Mouse (Mus musculus): ENCODE results near the gene Scd2. TPM values are rescaled to one million over a fixed set of nuclear protein-coding genes. Genes with fewer than 3 reads are reported as not detected.

Scd2 gene
- polyA plus RNA-seq, 1 experiment = 329 TPM

DNA sequence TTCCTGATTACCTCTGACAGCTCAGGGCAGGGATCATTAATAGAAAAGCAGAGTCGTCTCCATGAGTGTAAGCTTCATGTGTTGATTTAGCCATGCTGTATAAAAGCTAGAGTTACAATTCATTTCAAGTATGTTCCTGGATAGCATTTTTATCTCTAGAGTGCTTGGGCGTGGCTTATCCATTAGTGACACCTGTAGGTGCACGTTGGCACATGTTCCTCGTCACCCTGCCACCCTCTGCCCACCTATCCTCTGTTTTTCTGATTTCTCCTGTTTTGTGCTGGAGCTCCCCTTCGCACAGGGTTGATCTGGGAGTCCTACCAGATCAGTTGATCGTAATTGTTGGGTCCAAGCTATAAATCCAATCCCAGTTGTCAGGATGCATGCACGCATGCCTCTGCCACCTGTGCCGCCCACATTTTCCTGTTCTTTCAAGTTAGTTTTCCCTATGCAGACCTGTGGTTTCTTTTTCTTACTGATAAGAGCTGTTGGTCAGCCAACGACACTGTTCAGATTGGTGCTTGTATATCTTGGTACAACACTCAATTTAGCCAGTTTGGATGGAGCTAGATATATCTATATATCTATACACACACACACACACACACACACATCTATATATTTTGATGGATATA is 8.3 kb downstream of the Scd2 start:
- TF ChIP-seq CTCF (IDR thresholded peaks at IDR 0.05; ENCODE audit: low read depth, low read length) = no peak
- TF ChIP-seq POLR2A (IDR thresholded peaks at IDR 0.05; ENCODE audit: insufficient read depth, low read length) = no peak
- no peak for TF ChIP-seq EP300 (IDR thresholded peaks at IDR 0.05; ENCODE audit: insufficient read depth, low read depth, low read length)

DNA sequence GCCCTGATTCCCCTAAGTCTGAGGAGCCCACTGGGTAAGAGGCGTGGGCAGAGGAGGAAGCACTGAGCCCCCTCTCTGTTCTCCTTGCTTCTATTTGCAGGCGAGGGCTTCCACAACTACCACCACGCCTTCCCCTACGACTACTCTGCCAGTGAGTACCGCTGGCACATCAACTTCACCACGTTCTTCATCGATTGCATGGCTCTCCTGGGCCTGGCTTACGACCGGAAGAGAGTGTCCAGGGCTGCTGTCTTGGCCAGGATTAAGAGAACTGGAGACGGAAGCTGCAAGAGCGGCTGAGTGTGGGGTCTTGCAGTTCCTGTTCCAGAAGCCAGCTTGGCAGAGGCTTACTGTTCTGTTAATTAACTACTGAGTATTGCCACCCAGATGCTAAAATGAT is 9.4 kb downstream of the Scd2 start:
- TF ChIP-seq CTCF (IDR thresholded peaks at IDR 0.05; ENCODE audit: low read depth, low read length) = no peak
- TF ChIP-seq EP300 (IDR thresholded peaks at IDR 0.05; ENCODE audit: insufficient read depth, low read depth, low read length) = no peak
- TF ChIP-seq POLR2A (IDR thresholded peaks at IDR 0.05; ENCODE audit: insufficient read depth, low read length) = no peak
- no peak overlapping the region for H3K27ac ChIP-seq (ENCODE audit: insufficient read depth, low read length)
- H3K9me3 ChIP-seq (replicated peaks; ENCODE audit: control insufficient read depth, insufficient read depth, low read length, poor library complexity, severe bottlenecking) = no peaks in the 10 kb centered on the region
- no peak overlapping the region for H3K4me3 ChIP-seq (ENCODE audit: low read depth, low read length)
- peaks cover 93% of the 10 kb centered on the region for H3K36me3 ChIP-seq (ENCODE audit: control insufficient read depth, insufficient read depth, low read length, poor library complexity, severe bottlenecking)
- no peak overlapping the region for H3K9ac ChIP-seq (ENCODE audit: low read depth, poor library complexity, severe bottlenecking)
- H3K4me1 ChIP-seq (ENCODE audit: control insufficient read depth, insufficient read depth, low read length) = peaks cover 2% of the 10 kb centered on the region
- H3K27me3 ChIP-seq (ENCODE audit: control insufficient read depth, insufficient read depth, low read length, poor library complexity, severe bottlenecking) = no peaks in the 10 kb centered on the region

More for the DNA sequence above, 8.3 kb downstream of the Scd2 start:
- no peak overlapping the region for H3K4me3 ChIP-seq (ENCODE audit: low read depth, low read length)
- H3K4me1 ChIP-seq (ENCODE audit: control insufficient read depth, insufficient read depth, low read length) = peaks cover 2% of the 10 kb centered on the region
- H3K9ac ChIP-seq (ENCODE audit: low read depth, poor library complexity, severe bottlenecking) = no peak overlapping the region
- no peaks in the 10 kb centered on the region for H3K9me3 ChIP-seq (replicated peaks; ENCODE audit: control insufficient read depth, insufficient read depth, low read length, poor library complexity, severe bottlenecking)
- H3K27me3 ChIP-seq (ENCODE audit: control insufficient read depth, insufficient read depth, low read length, poor library complexity, severe bottlenecking) = no peaks in the 10 kb centered on the region
- H3K27ac ChIP-seq (ENCODE audit: insufficient read depth, low read length) = no peak overlapping the region
- peaks cover 95% of the 10 kb centered on the region for H3K36me3 ChIP-seq (ENCODE audit: control insufficient read depth, insufficient read depth, low read length, poor library complexity, severe bottlenecking)

DNA sequence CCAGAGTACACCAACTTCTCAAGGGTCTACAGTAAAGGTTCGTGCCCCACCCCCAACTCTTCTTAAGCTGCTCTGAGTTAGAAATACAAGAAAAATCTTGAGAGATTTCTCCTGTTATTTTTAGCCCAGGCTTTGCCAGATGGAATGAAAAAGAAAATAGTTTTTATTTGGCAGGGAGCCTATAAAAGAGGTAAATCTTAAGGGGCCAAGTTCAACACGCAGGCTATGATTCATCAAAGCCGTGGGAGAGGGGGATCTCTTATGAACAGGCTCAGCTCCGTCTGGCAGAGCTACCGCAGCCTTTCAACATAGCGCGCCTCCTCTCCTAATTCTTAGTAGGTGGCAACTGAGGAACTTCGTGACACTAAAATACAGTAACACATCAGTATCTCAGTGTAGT is 10.0 kb downstream of the Scd2 start:
- no peaks in the 10 kb centered on the region for H3K9me3 ChIP-seq (replicated peaks; ENCODE audit: control insufficient read depth, insufficient read depth, low read length, poor library complexity, severe bottlenecking)
- H3K4me1 ChIP-seq (ENCODE audit: control insufficient read depth, insufficient read depth, low read length) = no peaks in the 10 kb centered on the region
- H3K9ac ChIP-seq (ENCODE audit: low read depth, poor library complexity, severe bottlenecking) = no peak overlapping the region
- TF ChIP-seq CTCF (IDR thresholded peaks at IDR 0.05; ENCODE audit: low read depth, low read length) (no peak), EP300 (IDR thresholded peaks at IDR 0.05; ENCODE audit: insufficient read depth, low read depth, low read length) (no peak), POLR2A (IDR thresholded peaks at IDR 0.05; ENCODE audit: insufficient read depth, low read length) (no peak)
- peaks cover 89% of the 10 kb centered on the region for H3K36me3 ChIP-seq (ENCODE audit: control insufficient read depth, insufficient read depth, low read length, poor library complexity, severe bottlenecking)
- H3K4me3 ChIP-seq (ENCODE audit: low read depth, low read length) = no peak overlapping the region
- no peaks in the 10 kb centered on the region for H3K27me3 ChIP-seq (ENCODE audit: control insufficient read depth, insufficient read depth, low read length, poor library complexity, severe bottlenecking)
- H3K27ac ChIP-seq (ENCODE audit: insufficient read depth, low read length) = no peak overlapping the region

DNA sequence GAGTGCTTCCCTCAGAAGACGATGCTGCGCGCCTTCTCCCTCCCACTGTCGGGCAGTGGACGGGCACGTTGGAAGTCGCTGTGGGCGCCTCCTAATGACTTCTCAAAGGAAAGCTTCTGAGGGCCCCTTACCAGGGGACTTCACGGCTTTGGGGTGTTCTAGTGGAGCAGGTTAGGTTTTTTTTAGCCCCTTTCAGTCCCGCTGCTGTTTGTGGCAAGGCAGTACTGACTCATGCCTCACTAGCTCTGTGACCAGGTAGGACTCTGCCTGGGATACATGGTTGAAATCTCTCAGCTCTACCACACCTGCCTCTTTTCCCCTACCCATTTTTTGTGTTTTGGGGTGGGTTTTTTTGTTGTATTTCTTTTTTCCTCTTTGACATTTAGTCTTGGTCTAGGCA is 10.9 kb downstream of the Scd2 start:
- Histone ChIP-seq H3K4me3 (ENCODE audit: low read depth, low read length) (no peak overlapping the region), H3K9ac (ENCODE audit: low read depth, poor library complexity, severe bottlenecking) (no peak overlapping the region), H3K36me3 (ENCODE audit: control insufficient read depth, insufficient read depth, low read length, poor library complexity, severe bottlenecking) (peaks cover 84% of the 10 kb centered on the region), H3K4me1 (ENCODE audit: control insufficient read depth, insufficient read depth, low read length) (no peaks in the 10 kb centered on the region), H3K9me3 (replicated peaks; ENCODE audit: control insufficient read depth, insufficient read depth, low read length, poor library complexity, severe bottlenecking) (no peaks in the 10 kb centered on the region), H3K27ac (ENCODE audit: insufficient read depth, low read length) (no peak overlapping the region), H3K27me3 (ENCODE audit: control insufficient read depth, insufficient read depth, low read length, poor library complexity, severe bottlenecking) (no peaks in the 10 kb centered on the region)
- TF ChIP-seq POLR2A (IDR thresholded peaks at IDR 0.05; ENCODE audit: insufficient read depth, low read length) (no peak), EP300 (IDR thresholded peaks at IDR 0.05; ENCODE audit: insufficient read depth, low read depth, low read length) (no peak), CTCF (IDR thresholded peaks at IDR 0.05; ENCODE audit: low read depth, low read length) (no peak)

DNA sequence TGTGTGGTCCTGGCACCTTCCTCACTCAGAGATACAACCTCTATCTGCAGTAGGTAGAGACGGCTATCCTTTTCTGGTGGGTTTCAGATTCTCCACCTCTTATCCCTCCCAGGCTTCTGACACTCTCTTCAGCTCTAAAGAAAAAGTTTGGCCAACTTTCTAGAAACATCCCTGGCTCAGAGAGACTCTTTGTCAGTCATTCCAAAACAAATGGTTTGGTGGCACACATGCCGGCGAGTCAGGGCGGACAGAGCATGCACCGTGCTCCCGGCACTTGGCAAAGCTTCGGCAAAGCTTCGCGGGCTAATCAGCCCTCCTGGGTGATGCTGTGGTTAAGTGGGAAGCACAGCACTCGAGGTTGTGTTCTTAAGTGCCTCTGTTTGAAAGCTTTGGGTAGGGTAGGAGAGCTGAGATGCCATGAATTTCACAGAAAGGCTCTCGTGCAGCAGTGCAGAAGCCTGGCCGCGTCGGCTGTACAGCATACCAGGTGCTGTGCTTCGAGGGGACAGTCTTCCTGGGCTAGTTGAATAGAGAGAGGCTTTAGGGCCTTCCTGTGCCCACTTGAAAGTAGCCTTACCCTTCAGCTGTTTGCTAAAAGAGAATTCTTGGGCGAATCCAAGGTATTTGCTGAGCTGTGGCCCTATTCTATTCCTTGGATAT is 11.5 kb downstream of the Scd2 start:
- H3K36me3 ChIP-seq (ENCODE audit: control insufficient read depth, insufficient read depth, low read length, poor library complexity, severe bottlenecking) = peaks cover 79% of the 10 kb centered on the region
- TF ChIP-seq CTCF (IDR thresholded peaks at IDR 0.05; ENCODE audit: low read depth, low read length) = no peak
- TF ChIP-seq POLR2A (IDR thresholded peaks at IDR 0.05; ENCODE audit: insufficient read depth, low read length) = no peak
- TF ChIP-seq EP300 (IDR thresholded peaks at IDR 0.05; ENCODE audit: insufficient read depth, low read depth, low read length) = no peak

DNA sequence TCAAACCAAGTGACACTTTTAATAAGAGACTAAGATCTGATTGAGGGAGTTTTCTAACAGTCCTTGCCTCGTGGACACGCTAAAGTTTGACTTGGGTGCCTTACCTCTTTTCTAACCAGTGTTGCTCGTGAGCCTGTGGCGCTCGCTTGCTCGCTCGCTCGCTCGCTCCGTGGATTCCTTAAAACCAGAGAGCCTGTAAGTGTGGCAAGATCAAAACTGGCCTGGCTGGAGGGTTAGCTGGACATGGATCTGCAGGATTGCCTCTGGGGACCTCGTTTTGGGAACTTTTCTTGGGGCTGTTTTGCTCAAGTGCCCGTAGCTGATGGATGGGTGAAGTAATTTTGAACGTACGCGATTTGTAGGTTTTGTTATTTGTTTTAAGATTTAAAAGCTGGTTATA is 12.2 kb downstream of the Scd2 start:
- Histone ChIP-seq H3K27ac (ENCODE audit: insufficient read depth, low read length) (no peak overlapping the region), H3K4me3 (ENCODE audit: low read depth, low read length) (no peak overlapping the region), H3K27me3 (ENCODE audit: control insufficient read depth, insufficient read depth, low read length, poor library complexity, severe bottlenecking) (no peaks in the 10 kb centered on the region), H3K36me3 (ENCODE audit: control insufficient read depth, insufficient read depth, low read length, poor library complexity, severe bottlenecking) (peaks cover 72% of the 10 kb centered on the region), H3K4me1 (ENCODE audit: control insufficient read depth, insufficient read depth, low read length) (no peaks in the 10 kb centered on the region), H3K9ac (ENCODE audit: low read depth, poor library complexity, severe bottlenecking) (no peak overlapping the region), H3K9me3 (replicated peaks; ENCODE audit: control insufficient read depth, insufficient read depth, low read length, poor library complexity, severe bottlenecking) (no peaks in the 10 kb centered on the region)
- TF ChIP-seq CTCF (IDR thresholded peaks at IDR 0.05; ENCODE audit: low read depth, low read length) (no peak), EP300 (IDR thresholded peaks at IDR 0.05; ENCODE audit: insufficient read depth, low read depth, low read length) (no peak), POLR2A (IDR thresholded peaks at IDR 0.05; ENCODE audit: insufficient read depth, low read length) (no peak)

More for the DNA sequence above, 11.5 kb downstream of the Scd2 start:
- no peaks in the 10 kb centered on the region for H3K9me3 ChIP-seq (replicated peaks; ENCODE audit: control insufficient read depth, insufficient read depth, low read length, poor library complexity, severe bottlenecking)
- H3K27me3 ChIP-seq (ENCODE audit: control insufficient read depth, insufficient read depth, low read length, poor library complexity, severe bottlenecking) = no peaks in the 10 kb centered on the region
- H3K4me3 ChIP-seq (ENCODE audit: low read depth, low read length) = no peak overlapping the region
- no peak overlapping the region for H3K9ac ChIP-seq (ENCODE audit: low read depth, poor library complexity, severe bottlenecking)
- no peaks in the 10 kb centered on the region for H3K4me1 ChIP-seq (ENCODE audit: control insufficient read depth, insufficient read depth, low read length)
- no peak overlapping the region for H3K27ac ChIP-seq (ENCODE audit: insufficient read depth, low read length)
